Mouse (Mus musculus) heart, adult 2 months (tissue): ENCODE measurements around the gene Scn3b.

Experiments
- CTCF ChIP-seq: fragments of 200-600 bp; IDR thresholded peaks from 2 replicates; pipeline ENCODE4 v1.8.1; 2022; ENCODE audit warnings: antibody characterized with exemption, mild to moderate bottlenecking, moderate library complexity
- POLR2A ChIP-seq: fragments of 200-500 bp; IDR thresholded peaks from 2 replicates; pipeline ENCODE4 v1.6.1; 2011; ENCODE audit warnings: mild to moderate bottlenecking, low read depth, low read length, control low read depth; ENCODE audit not compliant: insufficient read depth

DNA sequence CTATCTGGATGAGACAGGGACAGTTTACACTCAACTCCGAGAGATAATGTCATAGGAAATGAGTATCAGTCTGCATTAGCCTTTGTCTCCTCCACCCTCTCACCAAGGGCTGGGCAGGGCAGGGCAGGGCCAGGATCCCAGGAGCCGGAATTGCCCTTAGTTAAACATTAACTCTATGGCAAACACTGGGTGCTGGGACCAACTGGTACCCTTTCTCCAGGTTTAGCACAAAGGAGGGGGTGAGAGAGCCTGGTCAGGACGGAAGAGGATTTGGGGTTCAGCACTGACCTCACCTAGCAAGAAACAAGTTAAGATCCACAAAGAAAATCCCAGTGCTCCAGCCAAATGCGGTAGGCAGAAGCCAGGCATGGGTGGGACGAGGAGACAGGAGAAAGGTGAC lies 54.2 kb downstream of the Scn3b start:
- TF ChIP-seq CTCF (no peak), POLR2A (no peak)
